Mouse (Mus musculus) MEL (cell line): ENCODE results near the gene Mrpl58. TPM values are rescaled to one million over a fixed set of nuclear protein-coding genes. Genes with fewer than 3 reads are reported as not detected.

Experiments
- DNase-seq: peaks from one replicate; pipeline ENCODE4 v3.0.0; 2011; ENCODE audit warnings: low read depth, low spot score
- H3K27ac ChIP-seq: 2 replicates; pipeline ENCODE4 v1.5.1; 2012; ENCODE audit warnings: low read depth, mild to moderate bottlenecking, control low read depth, low read length, moderate library complexity; ENCODE audit not compliant: control insufficient read depth
- H3K27me3 ChIP-seq, 2 experiments: fragments of 150-350 bp in 1 of 2; sonication (generic) in 1 of 2; 2 replicates each; pipeline ENCODE4 v1.6.1; 2012; ENCODE audit warnings: low read length in 2 of 2, mild to moderate bottlenecking in 2 of 2, improper control_type of control experiment in 1 of 2, moderate library complexity in 1 of 2; ENCODE audit not compliant: insufficient read depth in 2 of 2, control insufficient read depth in 1 of 2
- H3K36me3 ChIP-seq, 2 experiments: 2 replicates each; pipeline ENCODE4 v1.6.1; 2012 to 2014; ENCODE audit warnings: low read length in 2 of 2, improper control_type of control experiment in 1 of 2, inconsistent platforms in 1 of 2, mild to moderate bottlenecking in 1 of 2; ENCODE audit not compliant: insufficient read depth in 2 of 2, control insufficient read depth in 1 of 2
- H3K4me1 ChIP-seq, 2 experiments: fragments of 150-350 bp in 1 of 2; sonication (generic) in 1 of 2; 2 replicates each; pipeline ENCODE4 v1.6.1; 2012; ENCODE audit warnings: low read length in 2 of 2, improper control_type of control experiment in 1 of 2, mild to moderate bottlenecking in 1 of 2; ENCODE audit not compliant: insufficient read depth in 2 of 2, control insufficient read depth in 1 of 2
- H3K4me3 ChIP-seq, 2 experiments: fragments of 150-350 bp in 1 of 2; sonication (generic) in 1 of 2; 2 replicates each; pipeline ENCODE4 v1.5.1; 2012; ENCODE audit warnings: low read depth in 2 of 2, low read length in 2 of 2, mild to moderate bottlenecking in 2 of 2, moderate library complexity in 2 of 2, control low read depth in 1 of 2, improper control_type of control experiment in 1 of 2; ENCODE audit not compliant: control insufficient read depth in 1 of 2, insufficient read depth in 1 of 2
- H3K79me2 ChIP-seq: 2 replicates; pipeline ENCODE4 v1.6.1; 2012; ENCODE audit warnings: mild to moderate bottlenecking, low read length, moderate library complexity; ENCODE audit not compliant: control insufficient read depth, poor library complexity, insufficient read depth
- H3K9ac ChIP-seq: 2 replicates; pipeline ENCODE4 v1.6.1; 2012; ENCODE audit warnings: low read depth, mild to moderate bottlenecking, control low read depth, low read length, moderate library complexity; ENCODE audit not compliant: control insufficient read depth, poor library complexity, severe bottlenecking
- H3K9me3 ChIP-seq: fragments of 150-350 bp; sonication (generic); replicated peaks from 2 replicates; pipeline ENCODE4 v1.6.1; 2012; ENCODE audit warnings: mild to moderate bottlenecking, low read length, improper control_type of control experiment, moderate library complexity; ENCODE audit not compliant: insufficient read depth
- BHLHE40 ChIP-seq: IDR thresholded peaks from 2 replicates; pipeline ENCODE4 v1.6.1; 2012; ENCODE audit warnings: low read depth, mild to moderate bottlenecking, inconsistent platforms, low read length, improper control_type of control experiment, borderline replicate concordance
- CTCF ChIP-seq, 3 experiments: IDR thresholded peaks in 2 of 3; conservative IDR thresholded peaks in 1 of 3; 2 replicates each; pipeline ENCODE4 v1.5.1; 2011 to 2012; ENCODE audit warnings: low read length in 3 of 3, low read depth in 2 of 3, mild to moderate bottlenecking in 2 of 3, improper control_type of control experiment in 1 of 3, inconsistent platforms in 1 of 3, mixed read lengths in 1 of 3, moderate library complexity in 1 of 3; ENCODE audit not compliant: control insufficient read depth in 1 of 3, insufficient read depth in 1 of 3, poor library complexity in 1 of 3, severe bottlenecking in 1 of 3
- E2F4 ChIP-seq: IDR thresholded peaks from 2 replicates; pipeline ENCODE4 v1.6.1; 2011; ENCODE audit warnings: low read depth, low read length, improper control_type of control experiment, borderline replicate concordance
- ELF1 ChIP-seq: IDR thresholded peaks from 2 replicates; pipeline ENCODE4 v1.6.1; 2014; ENCODE audit warnings: low read depth, mild to moderate bottlenecking, inconsistent platforms, low read length, improper control_type of control experiment, moderate library complexity
- EP300 ChIP-seq, 2 experiments: IDR thresholded peaks; 2 replicates each; pipeline ENCODE4 v1.6.1; 2011; ENCODE audit warnings: improper control_type of control experiment in 2 of 2, low read length in 2 of 2, low read depth in 1 of 2, mild to moderate bottlenecking in 1 of 2
- GABPA ChIP-seq: IDR thresholded peaks from 2 replicates; pipeline ENCODE4 v1.6.1; 2012; ENCODE audit warnings: low read depth, mild to moderate bottlenecking, inconsistent platforms, low read length, improper control_type of control experiment, moderate library complexity
- GATA1 ChIP-seq: IDR thresholded peaks from 2 replicates; pipeline ENCODE4 v1.6.1; 2011; ENCODE audit warnings: low read depth, low read length, improper control_type of control experiment
- KAT2A ChIP-seq: conservative IDR thresholded peaks from 2 replicates; pipeline ENCODE4 v1.6.1; 2012; ENCODE audit warnings: low read depth, low read length, improper control_type of control experiment, inconsistent platforms
- MAFK ChIP-seq: IDR thresholded peaks from 2 replicates; pipeline ENCODE4 v1.6.1; 2011; ENCODE audit warnings: low read depth, mild to moderate bottlenecking, low read length, improper control_type of control experiment, borderline replicate concordance
- MAZ ChIP-seq: IDR thresholded peaks from 2 replicates; pipeline ENCODE4 v1.6.1; 2012; ENCODE audit warnings: low read depth, mild to moderate bottlenecking, inconsistent platforms, low read length, improper control_type of control experiment
- MXI1 ChIP-seq: IDR thresholded peaks from 2 replicates; pipeline ENCODE4 v1.6.1; 2011; ENCODE audit warnings: mild to moderate bottlenecking, low read depth, low read length, improper control_type of control experiment
- MYB ChIP-seq: IDR thresholded peaks from 2 replicates; pipeline ENCODE4 v1.6.1; 2011; ENCODE audit warnings: mild to moderate bottlenecking, low read depth, low read length, improper control_type of control experiment
- NELFE ChIP-seq: IDR thresholded peaks from 2 replicates; pipeline ENCODE4 v1.6.1; 2011; ENCODE audit warnings: low read depth, low read length, improper control_type of control experiment
- POLR2AphosphoS2 ChIP-seq: IDR thresholded peaks from 2 replicates; pipeline ENCODE4 v1.6.1; 2011; ENCODE audit warnings: low read length, improper control_type of control experiment
- POLR2AphosphoS5 ChIP-seq: IDR thresholded peaks from 2 replicates; pipeline ENCODE4 v1.6.1; 2012; ENCODE audit warnings: low read depth, borderline replicate concordance, mild to moderate bottlenecking, inconsistent platforms, low read length, moderate library complexity, mixed read lengths
- RAD21 ChIP-seq: IDR thresholded peaks from 2 replicates; pipeline ENCODE4 v1.6.1; 2011; ENCODE audit warnings: mild to moderate bottlenecking, low read depth, low read length, improper control_type of control experiment
- TCF12 ChIP-seq: IDR thresholded peaks from 2 replicates; pipeline ENCODE4 v1.6.1; 2014; ENCODE audit warnings: low read depth, mild to moderate bottlenecking, inconsistent platforms, low read length, improper control_type of control experiment, moderate library complexity
- UBTF ChIP-seq: IDR thresholded peaks from 2 replicates; pipeline ENCODE4 v1.6.1; 2012; ENCODE audit warnings: low read depth, mild to moderate bottlenecking, inconsistent platforms, low read length, improper control_type of control experiment, moderate library complexity, borderline replicate concordance; ENCODE audit not compliant: insufficient read depth
- USF1 ChIP-seq: IDR thresholded peaks from 2 replicates; pipeline ENCODE4 v1.6.1; 2014; ENCODE audit warnings: low read depth, mild to moderate bottlenecking, inconsistent platforms, low read length, improper control_type of control experiment, moderate library complexity
- ZC3H11A ChIP-seq: IDR thresholded peaks from 2 replicates; pipeline ENCODE4 v1.6.1; 2012; ENCODE audit warnings: low read depth, mild to moderate bottlenecking, inconsistent platforms, low read length, improper control_type of control experiment
- ZKSCAN1 ChIP-seq: IDR thresholded peaks from 2 replicates; pipeline ENCODE4 v1.6.1; 2012; ENCODE audit warnings: low read depth, mild to moderate bottlenecking, inconsistent platforms, low read length, improper control_type of control experiment, moderate library complexity
- ZMIZ1 ChIP-seq: IDR thresholded peaks from 2 replicates; pipeline ENCODE4 v1.6.1; 2012; ENCODE audit warnings: low read depth, mild to moderate bottlenecking, inconsistent platforms, low read length, improper control_type of control experiment, moderate library complexity
- polyA plus RNA-seq, 2 experiments: library from polyadenylated mRNA; stranded (reverse) in 1 of 2; unstranded in 1 of 2; fragments of >175 nt in 1 of 2; fragments of >200 nt in 1 of 2; gene quantifications; 2 replicates each; pipeline versions ENCODE4 v1.2.1 to v1.2.4; 2012; ENCODE audit warnings: low replicate concordance in 2 of 2, low read depth in 1 of 2; ENCODE audit not compliant: insufficient read length in 2 of 2, insufficient read depth in 1 of 2, missing spikeins in 1 of 2
- total RNA-seq: library from RNA; depleted of rRNA; stranded (reverse); fragments of 300-350 nt; gene quantifications from 2 replicates; pipeline ENCODE4 v1.2.3, GENCODE M21; 2012

Mrpl58 gene
- total and polyA plus RNA-seq, 3 experiments, result 137 TPM; not detected in 1

- TF ChIP-seq E2F4, result no peak
- TF ChIP-seq ZKSCAN1, result no peak
- TF ChIP-seq RAD21, result no peak
- TF ChIP-seq CTCF (IDR thresholded peaks at IDR 0.05 in 2 of 3, conservative IDR thresholded peaks at IDR 0.05 in 1 of 3; ENCODE audit: control insufficient read depth in 1 of 3, insufficient read depth in 1 of 3, low read depth in 2 of 3, low read length in 3 of 3, poor library complexity in 1 of 3, severe bottlenecking in 1 of 3), result no peak
Observed at GRCm38 (mm10) chr11:115381743-115382539, 21.6 kb upstream of the Mrpl58 start, which contains the start of gene Cdr2l (continued).

GRCm38 (mm10) chr11:115382891-115383290, 20.7 kb upstream of the Mrpl58 start:
- Histone ChIP-seq H3K9me3 (no peaks in the 10 kb centered on the region), H3K4me1 (peaks cover 8 to 22% of the 10 kb centered on the region in 2 experiments; a peak in 3 of 4 replicates), H3K9ac (peak overlapping the region; percentile 83; the same call in 1 of the 2 replicates)
- no peak for TF ChIP-seq TCF12
- TF ChIP-seq EP300 (IDR thresholded peaks at IDR 0.05; ENCODE audit: low read depth in 1 of 2, low read length in 2 of 2), result no peak
- no peak for TF ChIP-seq ZKSCAN1
- TF ChIP-seq MAFK, result no peak
- TF ChIP-seq MYB, result no peak
- TF ChIP-seq MXI1, result no peak
- TF ChIP-seq BHLHE40, result no peak
- no peak for TF ChIP-seq USF1
- no peak for TF ChIP-seq MAZ
- TF ChIP-seq ELF1, result no peak
- TF ChIP-seq GATA1, result no peak
- no peak for TF ChIP-seq ZC3H11A
- TF ChIP-seq POLR2AphosphoS2, result no peak
- TF ChIP-seq KAT2A, result no peak
- TF ChIP-seq ZMIZ1, result no peak
- TF ChIP-seq GABPA, result no peak
- no peak for TF ChIP-seq POLR2AphosphoS5
- TF ChIP-seq NELFE, result no peak
- TF ChIP-seq UBTF, result no peak
- TF ChIP-seq, all 39 proteins: peak for 0
- H3K79me2 ChIP-seq, result peaks cover 4% of the 10 kb centered on the region; the same call in 1 of the 2 replicates
- H3K4me3 ChIP-seq, result peak overlapping the region; percentile 84 to 88
- H3K27ac ChIP-seq, result no peak overlapping the region
- H3K27me3 ChIP-seq, result no peaks in the 10 kb centered on the region
- peaks cover 0 to 9% of the 10 kb centered on the region in 2 experiments; a peak in 2 of 4 replicates for H3K36me3 ChIP-seq
- DNase-seq, result peak; percentile 32
